Mouse (Mus musculus): ENCODE data around the gene Amdhd2.

DNA sequence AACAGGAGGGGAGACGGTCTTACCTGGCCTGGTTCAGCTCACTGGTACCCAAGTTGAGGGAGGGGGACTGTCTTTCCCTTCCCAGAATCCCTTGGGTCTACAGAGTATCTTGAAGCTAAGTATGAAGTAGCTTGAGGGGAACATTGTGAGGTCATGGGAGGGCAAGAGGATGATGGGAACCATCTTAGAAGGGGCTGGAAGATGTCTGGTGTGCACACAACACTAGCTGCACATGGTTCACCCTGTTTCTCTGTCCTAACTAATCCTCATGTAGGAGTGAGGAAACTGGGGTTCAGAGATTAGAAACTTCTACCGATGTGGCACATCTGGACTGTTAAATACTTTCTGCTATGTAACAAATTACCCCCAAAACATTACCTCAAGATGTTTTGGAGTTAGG is 12.7 kb downstream of the Amdhd2 start, which contains the start of gene Pdpk1:
- TF ChIP-seq POLR2A (IDR thresholded peaks at IDR 0.05; ENCODE audit: low read depth, low read length) (no peak), CTCF (IDR thresholded peaks at IDR 0.05; ENCODE audit: borderline replicate concordance, insufficient read depth, low read length) (no peak)
